Mouse (Mus musculus) thymus, postnatal 14 days (tissue): ENCODE results near the gene Sapcd1.
A peak's percentile ranks its signal among the peaks of the same experiment; 100 is the strongest.
"Not testable (repeated sequence)": the region's sequence is repeated elsewhere in the genome, so short reads cannot be mapped to it uniquely, and the experiment has no call there.

Source experiments
- DNase-seq: peaks from one replicate; pipeline ENCODE4 v3.0.0; 2021

Sapcd1 gene

DNA sequence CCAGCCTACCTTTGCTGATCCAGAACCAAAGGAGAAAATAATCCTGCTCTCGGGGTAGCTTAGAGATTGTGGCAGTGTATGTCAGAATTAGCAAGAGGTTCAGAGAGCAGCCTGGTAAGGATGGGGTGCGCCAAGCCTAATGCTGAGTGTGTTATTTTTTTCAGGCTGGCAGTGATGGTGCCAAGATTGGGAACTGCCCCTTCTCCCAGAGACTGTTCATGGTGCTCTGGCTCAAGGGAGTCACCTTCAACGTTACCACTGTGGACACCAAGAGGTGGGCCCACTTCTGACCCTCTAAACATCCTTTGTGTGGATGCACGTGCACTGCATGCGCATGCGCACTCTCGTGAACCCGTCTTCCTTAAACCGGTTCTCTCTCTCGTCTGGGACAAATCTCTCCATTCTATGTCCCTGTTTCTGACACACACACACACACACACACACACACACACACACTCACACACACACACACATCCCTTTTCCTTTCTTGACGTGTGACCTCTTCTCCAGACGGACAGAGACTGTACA lies 24.5 kb upstream of the Sapcd1 start:
- no peak for DNase-seq

- DNase-seq, result peak; percentile 81
Measured at GRCm38 (mm10) chr17:35051156-35052086, 23.6 kb upstream of the Sapcd1 start.

- peak; percentile 86 for DNase-seq
Measured at GRCm38 (mm10) chr17:35050126-35050750, 22.4 kb upstream of the Sapcd1 start.

- peak; percentile 80 for DNase-seq
Measured at GRCm38 (mm10) chr17:35049561-35050016, 21.8 kb upstream of the Sapcd1 start, which contains the start of gene Clic1. Clic1 (plus strand) TSS chr17:35049966.

DNA sequence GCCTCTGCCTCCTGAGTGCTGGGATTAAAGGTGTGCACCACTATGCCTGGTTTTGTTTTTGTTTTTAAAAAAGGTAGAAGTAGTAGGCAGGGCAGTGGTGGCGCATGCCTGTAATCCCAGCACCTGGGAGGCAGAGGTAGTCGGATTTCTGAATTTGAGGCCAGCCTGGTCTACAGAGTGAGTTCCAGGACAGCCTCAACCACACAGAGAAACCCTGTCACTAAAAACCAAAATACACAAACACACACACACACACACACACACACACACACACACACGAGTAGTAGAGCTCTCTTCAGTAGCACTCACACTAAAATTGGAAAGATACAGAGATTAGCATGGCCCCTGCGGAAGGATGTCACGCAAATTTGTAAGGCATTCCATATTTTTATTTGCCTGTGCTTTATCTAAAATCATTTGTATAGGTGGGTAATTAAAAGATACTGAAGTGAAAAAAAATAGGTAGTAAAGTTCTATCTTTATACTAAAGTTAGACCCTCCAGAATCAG lies 21.2 kb upstream of the Sapcd1 start:
- DNase-seq, result no peak

DNA sequence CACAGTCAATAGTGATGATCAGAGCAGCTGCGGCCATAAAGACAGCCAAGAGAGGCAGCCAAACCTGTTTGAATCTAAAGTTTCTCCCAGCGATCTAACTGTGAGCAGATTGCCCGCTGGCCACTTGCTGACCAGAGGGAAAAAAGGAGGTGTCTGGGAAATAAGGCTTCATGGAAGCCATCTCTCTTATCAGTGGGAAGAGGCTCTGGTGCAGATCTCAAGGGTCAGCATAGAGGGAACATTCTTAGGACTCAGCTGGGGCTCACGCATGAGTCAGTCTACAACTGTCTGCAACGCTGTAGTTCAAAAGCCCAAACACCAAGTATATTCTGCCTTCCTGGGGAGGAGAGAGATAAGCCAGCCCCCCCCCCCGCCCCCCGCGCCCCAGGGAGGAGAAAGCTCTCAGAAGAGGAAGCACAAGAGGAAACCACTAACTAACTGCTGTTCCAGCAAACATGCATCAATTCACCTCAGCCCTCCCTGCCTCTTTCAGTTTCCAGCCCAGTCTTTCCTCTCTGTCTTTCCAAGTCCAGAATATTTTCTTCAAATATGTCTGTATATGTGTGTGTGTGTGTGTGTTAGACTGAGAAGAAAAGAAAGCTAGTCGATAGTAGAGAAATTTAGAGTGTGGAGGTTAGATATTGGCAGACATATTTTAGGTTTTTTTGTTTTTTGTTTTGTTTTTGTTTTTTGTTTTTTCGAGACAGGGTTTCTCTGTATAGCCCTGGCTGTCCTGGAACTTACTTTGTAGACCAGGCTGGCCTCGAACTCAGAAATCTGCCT lies 20.5 kb upstream of the Sapcd1 start:
- DNase-seq, result peak; percentile 62

DNA sequence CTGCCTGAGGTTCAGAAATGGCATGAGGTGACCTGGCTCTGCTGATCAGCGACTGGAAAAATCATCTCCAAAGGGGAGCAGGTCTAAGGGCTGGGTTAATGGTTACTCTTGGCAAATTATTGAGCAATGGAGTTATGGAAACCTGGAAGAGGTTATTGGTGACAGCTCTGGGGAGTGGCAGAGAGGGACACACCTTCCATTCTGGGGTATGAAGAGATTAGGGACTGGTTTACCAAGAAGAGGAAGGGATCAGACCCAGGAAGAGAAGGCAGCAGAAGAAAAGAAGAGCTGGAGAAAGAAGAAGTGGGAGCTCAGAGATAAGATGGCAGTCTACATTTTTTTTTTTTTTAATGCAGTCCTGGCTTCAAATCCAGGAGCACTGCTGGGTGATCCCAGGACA lies 19.9 kb upstream of the Sapcd1 start:
- DNase-seq, result no peak

DNA sequence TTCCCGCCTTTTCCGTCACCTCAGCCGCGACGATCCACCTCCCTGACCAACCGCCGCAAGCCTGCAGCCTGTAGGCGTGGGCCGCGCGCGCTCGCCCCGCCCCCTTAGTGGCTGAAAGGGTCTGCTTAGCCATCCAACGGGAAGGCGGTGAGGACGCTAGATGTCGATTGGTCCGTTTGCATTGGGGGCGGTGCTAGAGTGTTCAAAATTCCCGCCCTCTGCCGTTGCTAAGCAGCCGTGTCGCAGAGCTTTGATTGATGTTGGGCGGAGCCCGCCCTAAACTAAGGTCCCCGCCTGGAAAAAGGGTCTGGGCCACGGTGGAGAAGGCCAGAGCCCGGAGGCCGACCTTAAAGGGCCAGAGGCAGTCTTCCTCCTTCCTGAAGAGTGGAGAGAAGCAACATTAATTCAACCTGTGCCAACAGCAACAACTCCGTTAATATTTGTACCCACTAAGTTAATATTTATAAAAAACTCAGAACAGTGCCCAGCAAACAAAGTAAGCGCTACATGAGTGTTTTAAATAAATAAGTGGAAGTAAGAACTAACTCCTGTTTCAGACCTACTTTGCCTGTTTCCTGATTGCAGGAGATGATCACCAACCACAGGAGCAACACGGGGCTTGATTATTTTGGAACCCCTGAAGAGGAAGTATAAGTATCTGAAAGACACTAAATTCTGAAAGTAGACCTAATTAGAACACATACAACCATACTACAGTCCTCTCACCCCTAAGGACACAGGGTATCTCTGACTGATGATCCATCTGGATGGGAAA lies 19.1 kb upstream of the Sapcd1 start, which contains the start of gene Msh5:
TSS of gene Msh5 (minus strand) at position 65 of the 775 bp plus-strand sequence.
- DNase-seq, result peak; percentile 98

GRCm38 (mm10) chr17:35045807-35046680 lies 18.2 kb upstream of the Sapcd1 start:
- DNase-seq, result no peak

- DNase-seq, result no peak
Measured at GRCm38 (mm10) chr17:35044904-35045806, 17.3 kb upstream of the Sapcd1 start.

DNA sequence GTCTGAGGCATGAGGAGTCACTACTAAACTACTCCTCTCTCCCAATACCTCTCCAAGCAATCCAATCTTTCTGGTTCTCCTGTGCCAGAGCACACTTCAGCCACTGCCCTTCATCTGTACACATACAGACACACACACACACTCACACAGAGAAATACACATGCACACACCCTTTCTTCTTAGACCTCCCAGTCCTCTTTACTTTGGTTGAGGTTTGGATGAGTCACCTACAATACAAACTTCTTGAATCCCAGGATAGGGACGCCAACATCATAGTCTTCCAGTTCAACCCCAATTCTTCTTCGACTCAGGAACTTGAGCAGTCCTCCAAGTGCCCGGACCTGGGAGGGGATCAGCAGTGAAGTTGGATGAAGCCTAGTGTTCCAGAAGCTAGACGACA lies 16.0 kb upstream of the Sapcd1 start:
- DNase-seq, result no peak

GRCm38 (mm10) chr17:35039121-35039873 lies 11.5 kb upstream of the Sapcd1 start:
- DNase-seq, result no peak

- no peak for DNase-seq
Measured at GRCm38 (mm10) chr17:35034896-35035295, 7.1 kb upstream of the Sapcd1 start.

GRCm38 (mm10) chr17:35033703-35034102 lies 5.9 kb upstream of the Sapcd1 start:
- DNase-seq, result not testable (repeated sequence)

DNA sequence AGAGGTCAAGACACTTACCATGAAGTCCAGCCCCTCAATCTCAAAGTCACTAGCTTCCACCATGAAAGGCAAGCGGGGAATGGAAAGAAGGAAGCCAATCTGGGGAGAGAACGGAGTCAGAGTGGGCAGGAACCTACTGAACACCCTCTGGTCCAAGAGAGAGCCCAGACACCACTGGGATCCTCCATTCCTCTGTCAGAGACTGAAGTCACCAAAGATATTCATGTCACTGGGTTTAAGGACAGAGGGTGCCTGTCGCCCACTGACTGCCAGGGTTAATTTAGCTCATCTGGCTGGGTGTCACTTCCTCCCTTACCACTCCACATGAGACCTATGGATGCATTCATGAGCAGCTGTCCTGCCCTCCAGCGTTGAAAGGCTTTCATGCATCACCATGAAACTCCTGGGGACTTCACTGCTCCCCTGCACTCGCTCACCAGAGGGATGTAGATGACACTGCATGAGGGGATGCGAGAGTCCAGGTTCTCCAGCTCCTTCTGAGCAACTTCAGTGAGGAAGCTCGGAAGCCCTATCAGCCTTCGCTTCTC lies 4.6 kb upstream of the Sapcd1 start:
- no peak for DNase-seq

- DNase-seq, result no peak
Measured at GRCm38 (mm10) chr17:35031880-35032279, 4.1 kb upstream of the Sapcd1 start.

DNA sequence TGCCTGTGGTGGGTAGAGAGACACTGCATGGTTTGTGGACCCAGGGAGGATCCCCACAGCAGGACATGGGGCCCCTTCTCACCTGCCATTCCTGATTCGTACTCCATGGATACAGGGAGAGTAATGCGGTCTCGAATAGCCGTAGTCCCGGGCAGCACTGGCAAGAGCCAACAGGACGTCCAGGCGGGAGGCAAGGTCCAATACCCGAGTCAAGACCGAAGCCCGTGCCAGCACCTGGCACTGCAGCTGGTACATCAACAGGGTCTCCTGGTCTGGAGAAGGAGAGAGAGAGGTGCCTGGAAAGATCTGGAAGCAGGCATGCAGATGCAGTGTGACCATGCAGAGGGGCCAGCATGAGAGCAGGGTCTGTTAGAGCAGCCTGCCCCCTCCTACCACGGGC lies 3.5 kb upstream of the Sapcd1 start:
- no peak for DNase-seq

DNA sequence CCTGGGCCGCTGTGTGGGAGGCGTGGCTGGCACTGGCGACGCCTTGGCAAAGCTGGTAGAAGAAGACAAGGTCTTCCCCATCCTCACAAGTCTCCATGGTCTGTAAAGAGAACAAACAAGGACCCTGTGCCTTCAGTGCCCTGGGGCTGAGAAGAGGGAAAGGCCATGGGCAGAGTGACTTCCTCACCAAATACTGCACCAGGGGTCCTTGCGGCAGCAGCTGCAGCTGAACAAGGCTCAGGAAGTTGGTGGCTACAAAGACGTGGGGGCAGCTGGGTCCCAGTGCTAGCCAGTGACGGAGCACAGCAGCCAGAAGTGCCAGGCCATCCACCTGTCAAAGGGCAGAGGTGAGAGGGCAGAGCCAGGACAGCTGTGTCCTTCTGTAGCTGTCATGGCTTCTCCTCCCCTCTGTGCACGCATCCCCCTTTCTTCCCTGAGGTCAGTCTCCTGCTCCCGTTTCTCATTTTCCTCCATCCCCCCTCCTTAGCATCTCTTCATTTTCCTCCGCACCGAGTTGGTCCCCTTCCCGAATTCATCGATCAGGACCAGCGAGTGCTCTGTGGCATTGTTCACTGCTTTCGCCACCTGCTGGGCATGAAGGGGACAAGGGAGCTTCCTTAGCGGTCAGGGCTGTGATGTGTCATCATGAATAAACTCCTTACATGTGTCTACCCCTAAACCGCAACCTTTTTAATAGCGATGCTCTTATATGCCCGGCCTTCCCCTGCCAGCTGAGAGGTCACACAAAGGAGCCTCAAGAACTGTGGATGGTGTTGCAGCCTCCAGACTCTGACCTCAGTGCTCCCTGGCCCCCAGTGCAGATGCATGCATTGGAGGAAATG lies 2.1 kb upstream of the Sapcd1 start:
- peak; percentile 66 for DNase-seq
